Mouse (Mus musculus) right cerebral cortex, adult 18-20 months (tissue): ENCODE measurements at regions not wholly inside any gene's neighbourhood (a gene's known extent, or its start where the extent isn't known, plus 50 kb on each side); places are given as distances from the start of the nearest gene placed in this dataset.

Source experiments
- DNase-seq: peaks from one replicate; pipeline ENCODE4 v3.0.0; 2022; ENCODE audit warnings: mixed read lengths

DNA sequence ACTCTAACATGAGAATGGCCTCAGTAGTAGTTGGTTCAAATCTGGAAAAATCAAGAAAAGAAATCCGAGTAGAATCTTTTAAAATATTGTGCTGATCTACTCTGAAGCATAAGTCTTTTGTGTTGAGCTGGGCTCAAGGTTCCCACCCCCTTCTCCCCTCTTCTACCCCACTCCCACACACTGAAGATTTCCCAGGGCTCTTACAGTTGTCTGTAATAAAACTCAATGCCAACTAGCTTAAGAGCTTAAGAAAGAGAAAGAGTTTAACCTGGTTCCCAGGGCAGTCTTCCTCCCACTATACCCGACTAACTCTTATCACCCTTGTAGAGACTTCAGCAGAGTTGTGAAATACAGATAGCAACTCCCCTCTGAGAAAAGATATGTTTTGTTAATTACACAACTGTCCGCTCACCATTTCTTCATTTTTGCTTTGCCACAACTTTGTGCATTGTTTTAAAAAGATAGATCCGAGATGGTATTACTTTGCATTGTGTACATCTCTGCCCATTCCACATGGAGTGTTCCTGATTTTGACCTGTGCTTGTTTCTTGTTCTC lies 94.0 kb upstream of the Cpeb2 start:
- no peak for DNase-seq

- DNase-seq, result no peak
These were observed 93.2 kb upstream of the Cpeb2 start for GRCm38 (mm10) chr5:43139813-43140212.

DNA sequence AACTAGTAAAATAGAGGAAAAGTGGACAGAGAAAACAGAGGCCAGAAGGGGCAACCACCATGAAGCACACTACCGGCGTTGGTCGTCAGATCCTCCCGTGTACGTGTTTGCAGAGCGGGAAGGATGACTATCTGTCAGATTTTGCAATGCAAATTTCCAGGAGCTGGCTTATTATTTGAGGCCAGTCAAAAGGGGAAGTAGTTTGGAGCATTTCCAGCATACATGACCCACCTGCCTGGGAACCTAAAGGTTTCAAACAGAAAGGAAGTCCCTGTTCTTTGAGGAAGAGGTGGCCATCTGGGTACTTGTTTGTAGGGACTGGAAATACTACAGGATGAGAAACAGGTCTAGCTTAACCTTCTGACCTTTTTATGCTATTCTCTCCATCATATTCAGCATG lies 87.0 kb upstream of the Cpeb2 start:
- DNase-seq, result no peak

DNA sequence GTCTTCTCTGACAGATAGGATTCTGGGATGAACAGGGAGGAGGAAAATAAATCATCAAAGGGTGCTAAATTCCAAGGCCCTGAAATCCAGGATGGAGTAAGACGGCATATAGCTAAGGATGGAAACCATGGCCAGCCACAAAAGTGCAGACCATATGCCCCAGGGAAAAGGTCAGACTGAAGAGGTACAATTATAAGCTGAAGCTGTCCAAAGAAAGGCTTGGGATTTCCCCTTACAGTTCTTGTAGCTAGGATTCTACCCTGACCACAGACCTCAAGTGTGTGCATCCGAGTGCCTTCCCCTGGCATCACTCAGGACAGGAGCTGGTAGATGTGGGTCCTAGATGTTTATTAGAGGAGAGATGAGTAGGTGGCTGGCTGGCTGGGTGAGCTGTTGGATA lies 86.0 kb upstream of the Cpeb2 start:
- no peak for DNase-seq

GRCm38 (mm10) chr5:43148486-43148885 lies 84.5 kb upstream of the Cpeb2 start:
- DNase-seq, result no peak

DNA sequence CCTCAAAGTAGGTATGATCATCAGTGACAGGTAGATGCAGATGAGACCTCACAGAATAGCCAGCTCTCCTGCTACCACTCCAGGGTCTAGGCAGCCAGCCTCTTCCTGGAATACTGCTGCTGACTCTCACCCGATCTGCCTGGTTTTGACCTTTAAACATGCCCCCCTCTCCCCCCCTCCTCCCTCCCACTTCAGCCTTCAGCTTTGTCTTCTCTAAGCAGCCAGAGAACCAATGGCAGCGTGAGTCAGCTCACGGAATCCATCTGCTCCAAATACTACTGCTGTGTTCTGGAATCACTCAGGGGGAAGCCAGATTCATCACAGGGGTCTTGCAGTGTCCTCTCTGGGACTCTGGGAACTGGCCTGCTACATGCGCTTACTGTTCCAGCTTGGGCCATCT lies 83.4 kb upstream of the Cpeb2 start:
- no peak for DNase-seq

DNA sequence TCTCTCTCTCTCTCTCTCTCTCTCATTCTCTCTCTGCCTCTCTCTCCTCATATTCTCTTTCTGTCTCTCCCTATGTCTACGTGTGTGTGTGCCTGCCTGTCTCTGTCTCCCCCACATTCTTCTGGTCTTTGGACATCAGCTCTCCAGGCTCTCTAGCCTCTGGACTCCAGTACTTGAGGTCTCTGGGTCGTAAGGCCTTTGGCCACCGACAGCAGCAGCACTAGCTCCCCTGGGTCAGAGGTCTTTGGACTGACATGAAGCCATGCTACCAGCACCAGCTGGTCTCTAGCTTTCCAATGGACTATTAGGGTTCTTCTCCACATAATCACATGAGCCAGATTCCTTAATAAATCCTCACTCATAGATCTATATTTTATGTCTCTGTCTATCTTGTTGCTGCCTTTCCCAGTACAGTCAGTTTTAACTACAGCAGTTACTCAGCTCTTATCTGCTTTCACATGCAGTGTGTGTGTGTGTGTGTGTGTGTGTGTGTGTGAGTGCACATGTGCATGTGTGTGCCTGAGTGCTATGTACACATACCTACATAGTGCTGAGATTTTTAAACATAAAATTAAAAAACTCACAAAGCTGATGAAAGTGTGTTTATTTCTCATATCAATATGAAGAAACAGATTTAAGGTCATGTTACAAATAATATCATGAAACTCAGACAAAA lies 81.7 kb upstream of the Cpeb2 start:
- DNase-seq, result no peak

GRCm38 (mm10) chr5:43152119-43152611 lies 80.8 kb upstream of the Cpeb2 start:
- peak; percentile 6 for DNase-seq

GRCm38 (mm10) chr5:43152881-43153280 lies 80.1 kb upstream of the Cpeb2 start:
- no peak for DNase-seq

DNA sequence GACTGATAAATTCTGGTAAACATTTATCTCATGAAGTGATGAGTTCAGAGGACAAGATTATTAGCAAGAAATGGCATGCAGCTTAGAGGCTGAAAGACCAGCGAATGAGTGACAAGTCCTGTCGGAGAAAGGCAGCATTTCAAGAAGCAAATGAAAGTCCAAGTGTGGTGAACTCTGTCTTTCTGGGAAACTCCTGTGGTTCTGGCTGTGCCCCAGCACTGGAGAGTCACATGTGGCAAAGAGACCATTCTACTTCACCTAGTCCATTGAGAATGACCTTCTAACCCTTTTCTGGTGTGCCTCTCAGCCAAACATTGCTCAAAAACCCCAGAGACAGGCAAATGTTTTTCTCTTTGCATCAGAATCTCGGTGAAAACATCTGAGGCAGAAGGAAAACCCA lies 76.2 kb upstream of the Cpeb2 start:
- no peak for DNase-seq

DNA sequence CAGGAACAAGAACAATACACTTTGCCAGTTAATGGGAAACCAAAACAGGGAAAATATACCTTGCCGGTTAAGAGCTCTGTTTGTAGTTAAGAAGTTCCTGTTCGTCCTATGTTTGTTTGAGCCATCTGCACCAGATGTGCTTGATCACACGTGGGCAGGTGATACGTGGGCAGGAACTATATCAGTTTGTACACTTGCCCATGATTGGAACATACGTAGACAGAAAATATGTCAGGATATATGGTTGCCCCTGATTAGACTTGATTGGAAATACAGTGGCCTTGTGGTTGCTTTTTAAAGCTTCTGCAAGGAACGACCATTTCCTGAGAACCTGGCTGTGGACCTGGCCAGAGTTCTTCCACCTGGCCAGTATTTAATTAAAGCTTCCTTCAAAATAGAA lies 72.8 kb upstream of the Cpeb2 start:
- no peak for DNase-seq

GRCm38 (mm10) chr5:43181475-43181874 lies 51.5 kb upstream of the Cpeb2 start:
- DNase-seq, result no peak
